Comparison of ENCODE assay signal across 15 mouse cellular contexts in the genomic region with DNA sequence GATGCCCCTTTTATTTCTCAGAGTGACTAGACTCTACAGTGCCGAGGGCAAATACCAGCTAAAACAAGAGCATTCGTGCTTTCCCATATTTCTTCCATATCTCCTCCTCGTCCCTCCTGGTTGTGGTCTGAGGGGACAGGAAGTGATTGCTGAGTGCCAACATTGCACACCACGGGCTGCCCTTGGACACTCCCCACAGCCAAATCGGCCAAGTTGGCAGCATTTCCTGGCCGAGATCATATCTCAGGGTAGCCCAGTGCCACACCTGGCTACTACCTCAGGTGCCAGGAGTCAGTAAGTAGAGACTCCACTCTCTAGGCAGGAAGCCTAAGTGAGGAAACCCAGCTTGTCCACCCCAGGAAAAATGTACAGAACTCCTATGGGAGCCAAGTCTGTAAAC. TPM values are rescaled to one million over a fixed set of nuclear protein-coding genes. Genes with fewer than 3 reads are reported as not detected.
A peak's percentile ranks its signal among the peaks of the same experiment; 100 is the strongest.
DNase-seq lines count a peak whose midpoint lies in the region; ATAC-seq and TF ChIP-seq lines count a peak whose summit lies in the region.
"Had no signal": no experiment of that assay in that cellular context is flagged by ENCODE, and none has a peak within 500 bp of the region (broad histone marks: within the 10 kb centered on the region; RNA-seq: fewer than 3 reads in every experiment).

No protein-coding gene starts in this region.

- no peak overlapping the region for H3K4me3 ChIP-seq in cerebellum, adult 2 months (replicated peaks; ENCODE audit: insufficient read depth, low read depth, low read length)
- no peak overlapping the region for H3K4me3 ChIP-seq in intestine, postnatal 0 days (ENCODE audit: low read depth, low read length)
- no peak overlapping the region for H3K4me3 ChIP-seq in intestine, embryonic 15.5 days (replicated peaks)
- H3K4me3 ChIP-seq: forebrain, embryonic 13.5 days; liver, embryonic 13.5 days had no signal

- H3K27ac ChIP-seq in cerebellum, adult 2 months (ENCODE audit: insufficient read depth, low read length) = no peak overlapping the region
- no peak overlapping the region for H3K27ac ChIP-seq in intestine, postnatal 0 days (ENCODE audit: low read depth, low read length)
- H3K27ac ChIP-seq in intestine, embryonic 15.5 days = no peak overlapping the region
- H3K27ac ChIP-seq: forebrain, embryonic 13.5 days; liver, embryonic 13.5 days had no signal

- 9% methylated on average over 6 of the region's 6 CpGs for WGBS in cerebellum, adult 2 months
- 60% methylated on average over 6 of the region's 6 CpGs for WGBS in intestine, postnatal 0 days
- 72% methylated on average over 6 of the region's 6 CpGs for WGBS in intestine, embryonic 15.5 days

- no peak for TF ChIP-seq POLR2A in cerebellum, adult 2 months (IDR thresholded peaks at IDR 0.05; ENCODE audit: borderline replicate concordance, insufficient read depth, low read length)

- DNase-seq in cerebellum, adult 2 months = peak; percentile 41 to 52
- DNase-seq in cerebellum, adult 18-20 months = no peak
- DNase-seq in urinary bladder, postnatal 14 days (ENCODE audit: low spot score) = peak; percentile 29
- DNase-seq in urinary bladder, postnatal 4 days (ENCODE audit: low spot score in 2 of 2) = no peak
- DNase-seq in natural killer cell, adult 2 months (ENCODE audit: low spot score in 2 of 2) = no peak
- DNase-seq in embryo, embryonic 10.5 days (ENCODE audit: low spot score) = no peak
- DNase-seq: kidney, adult 11 months; layer of hippocampus, postnatal 36 days; liver, embryonic 13.5 days; midbrain, embryonic 14.5 days; spleen, adult 18-20 months; thymus, postnatal 25 days had no signal

- no peaks in the 10 kb centered on the region for H3K9me3 ChIP-seq in intestine, postnatal 0 days (ENCODE audit: control insufficient read depth)
- H3K9me3 ChIP-seq in intestine, embryonic 15.5 days = no peaks in the 10 kb centered on the region
- H3K9me3 ChIP-seq: forebrain, embryonic 13.5 days; liver, embryonic 13.5 days had no signal

- H3K4me1 ChIP-seq in cerebellum, adult 2 months (ENCODE audit: control insufficient read depth, insufficient read depth, low read length) = peaks cover 7% of the 10 kb centered on the region; the same call in 1 of the 2 replicates
- no peaks in the 10 kb centered on the region; the same call in 1 of the 2 replicates for H3K4me1 ChIP-seq in intestine, postnatal 0 days (replicated peaks; ENCODE audit: control insufficient read depth, insufficient read depth, low read length)
- peaks cover 23% of the 10 kb centered on the region for H3K4me1 ChIP-seq in intestine, embryonic 15.5 days (replicated peaks)

- TF ChIP-seq CTCF in cerebellum, adult 2 months (IDR thresholded peaks at IDR 0.05; ENCODE audit: borderline replicate concordance, insufficient read depth, low read depth, low read length) = no peak
- no peak for TF ChIP-seq CTCF in intestine, postnatal 0 days (IDR thresholded peaks at IDR 0.05; ENCODE audit: low read depth)

- 0 out of 2 replicates have a peak, but pooled peaks have one; percentile 17 for ATAC-seq in intestine, postnatal 0 days
- ATAC-seq in intestine, embryonic 15.5 days = no peak
- ATAC-seq: forebrain, embryonic 13.5 days had no signal

- no peak overlapping the region for H3K4me2 ChIP-seq in intestine, postnatal 0 days (replicated peaks; ENCODE audit: low read depth)
- no peak overlapping the region for H3K4me2 ChIP-seq in intestine, embryonic 15.5 days (replicated peaks)
- H3K4me2 ChIP-seq: forebrain, embryonic 13.5 days; liver, embryonic 13.5 days had no signal

- no peaks in the 10 kb centered on the region for H3K27me3 ChIP-seq in cerebellum, adult 2 months (ENCODE audit: control insufficient read depth, insufficient read depth, low read length)
- H3K27me3 ChIP-seq in intestine, postnatal 0 days (replicated peaks; ENCODE audit: control insufficient read depth, insufficient read depth, low read length) = no peaks in the 10 kb centered on the region
- H3K27me3 ChIP-seq in intestine, embryonic 15.5 days (replicated peaks) = no peaks in the 10 kb centered on the region

- no peaks in the 10 kb centered on the region for H3K36me3 ChIP-seq in intestine, postnatal 0 days (ENCODE audit: control insufficient read depth, insufficient read depth)
- H3K36me3 ChIP-seq in intestine, embryonic 15.5 days = no peaks in the 10 kb centered on the region
- H3K36me3 ChIP-seq: liver, embryonic 13.5 days had no signal

- no peak overlapping the region for H3K9ac ChIP-seq in intestine, postnatal 0 days (ENCODE audit: low read depth, low read length)
- no peak overlapping the region for H3K9ac ChIP-seq in intestine, embryonic 15.5 days
- H3K9ac ChIP-seq: forebrain, embryonic 13.5 days; liver, embryonic 13.5 days had no signal

RNA-seq across cellular contexts. Expression of gene Tent4a, which starts 6.8 kb away (rescaled TPM):
- polyA plus RNA-seq in cerebellum, adult 2 months (2012; rRNA removed) = 26.2 and 27.4 TPM in 2 replicates
- 2.3 and 2.7 TPM in 2 replicates for polyA plus RNA-seq in intestine, postnatal 0 days (2015; fragmentation: Nextera tagmentation; extraction: Ambion mirVana)
- 4.0 and 4.6 TPM in 2 replicates for polyA plus RNA-seq in intestine, embryonic 15.5 days (2015; fragmentation: Nextera tagmentation; extraction: Ambion mirVana)

RNA-seq across cellular contexts. Expression of gene Nsun2, which starts 7.7 kb away (rescaled TPM):
- 67.1 and 68.8 TPM in 2 replicates for polyA plus RNA-seq in cerebellum, adult 2 months (2012; rRNA removed)
- 35.0 and 38.8 TPM in 2 replicates for polyA plus RNA-seq in intestine, postnatal 0 days (2015; fragmentation: Nextera tagmentation; extraction: Ambion mirVana)
- polyA plus RNA-seq in intestine, embryonic 15.5 days (2015; fragmentation: Nextera tagmentation; extraction: Ambion mirVana) = 128 and 131 TPM in 2 replicates

Comparison
In these comparisons a context has a peak if more than half of its experiments do, and no peak if none do; other contexts are left out.
1. DNase-seq: peak in cerebellum, adult 2 months (2 of 2) and urinary bladder, postnatal 14 days (single experiment); none in cerebellum, adult 18-20 months (0 of 2), urinary bladder, postnatal 4 days (0 of 2), natural killer cell, adult 2 months (0 of 2) and embryo, embryonic 10.5 days (single experiment).